Mouse (Mus musculus): ENCODE measurements around the gene Esr2. TPM values are rescaled to one million over a fixed set of nuclear protein-coding genes. Genes with fewer than 3 reads are reported as not detected.

The Esr2 gene
- polyA plus RNA-seq, 1 experiment from 2014 or later, result 0.05 TPM

- 0 out of 2 replicates have a peak, but pooled peaks cover 3% of the 10 kb centered on the region for H3K4me1 ChIP-seq (replicated peaks; ENCODE audit: control insufficient read depth, insufficient read depth, low read length)
- DNase-seq (ENCODE audit: low spot score) (no peak), ATAC-seq (replicated peaks; ENCODE audit: low FRiP score) (no peak)
- H3K4me3 ChIP-seq (ENCODE audit: low read depth, low read length), result no peak overlapping the region
- 92% methylated on average over 9 of the region's 9 CpGs for WGBS
- H3K27ac ChIP-seq (ENCODE audit: low read depth, low read length), result no peak overlapping the region
- H3K9ac ChIP-seq (ENCODE audit: low read length), result no peak overlapping the region
- H3K27me3 ChIP-seq (ENCODE audit: control insufficient read depth, insufficient read depth, low read length), result no peaks in the 10 kb centered on the region
- no peaks in the 10 kb centered on the region for H3K9me3 ChIP-seq (ENCODE audit: control insufficient read depth, low read length)
- no peaks in the 10 kb centered on the region; the same call in 1 of the 2 replicates for H3K36me3 ChIP-seq (ENCODE audit: control insufficient read depth, insufficient read depth, low read length)
- no peak overlapping the region for H3K4me2 ChIP-seq (ENCODE audit: low read depth, low read length, severe bottlenecking)
Measured at GRCm38 (mm10) chr12:76085066-76085465, 92.0 kb downstream of the Esr2 start.

- Histone ChIP-seq H3K4me1 (replicated peaks; ENCODE audit: control insufficient read depth, insufficient read depth, low read length) (0 out of 2 replicates have a peak, but pooled peaks cover 3% of the 10 kb centered on the region), H3K9ac (ENCODE audit: low read length) (peak overlapping the region; percentile 47), H3K4me3 (ENCODE audit: low read depth, low read length) (0 out of 2 replicates have a peak overlapping the region, but pooled peaks have one; percentile 10), H3K27me3 (ENCODE audit: control insufficient read depth, insufficient read depth, low read length) (no peaks in the 10 kb centered on the region), H3K9me3 (ENCODE audit: control insufficient read depth, low read length) (no peaks in the 10 kb centered on the region), H3K27ac (ENCODE audit: low read depth, low read length) (no peak overlapping the region), H3K4me2 (ENCODE audit: low read depth, low read length, severe bottlenecking) (peak overlapping the region; percentile 38), H3K36me3 (ENCODE audit: control insufficient read depth, insufficient read depth, low read length) (peaks cover 6% of the 10 kb centered on the region)
- 6% methylated on average over 22 of the region's 22 CpGs for WGBS
- DNase-seq (ENCODE audit: low spot score) (peak; percentile 64), ATAC-seq (replicated peaks; ENCODE audit: low FRiP score) (peak; percentile 64; the same call in 1 of the 2 replicates)
Measured at GRCm38 (mm10) chr12:76081557-76082211, 95.4 kb downstream of the Esr2 start.

DNA sequence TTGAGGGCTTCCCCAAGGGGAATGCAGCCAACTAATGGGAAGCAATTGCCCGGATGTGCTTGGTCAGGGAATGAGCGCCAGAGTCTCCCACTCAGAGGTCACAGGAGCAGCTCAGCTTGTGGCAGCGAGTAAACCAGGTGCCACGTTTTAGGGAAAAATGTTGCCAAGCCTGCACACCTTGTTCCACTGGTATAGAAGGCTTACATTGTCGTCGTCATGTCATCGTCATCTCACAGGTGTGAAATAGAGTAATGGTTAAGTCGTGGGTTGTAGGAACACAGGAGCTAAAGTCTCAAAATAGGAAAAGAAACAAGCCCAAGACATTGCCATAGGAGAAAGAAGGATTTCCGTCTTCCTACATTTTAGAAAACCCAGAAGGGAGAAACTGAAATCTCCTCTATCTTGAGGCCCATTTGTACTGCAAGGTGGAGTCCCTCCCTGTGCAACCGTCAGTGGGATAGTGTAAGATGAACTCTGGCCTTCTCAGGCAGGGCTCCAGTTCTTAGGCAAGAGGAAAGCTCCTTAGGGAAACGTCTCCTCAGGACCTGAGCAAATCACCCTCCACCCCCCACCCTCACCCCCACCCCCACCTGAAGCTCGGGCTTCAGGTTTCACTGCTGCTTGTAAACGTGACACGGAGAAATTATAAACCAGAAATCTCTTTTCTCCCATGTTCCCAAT is 96.0 kb downstream of the Esr2 start:
- peak overlapping the region; percentile 47 for H3K9ac ChIP-seq (ENCODE audit: low read length)
- H3K36me3 ChIP-seq (ENCODE audit: control insufficient read depth, insufficient read depth, low read length), result peaks cover 6% of the 10 kb centered on the region
- no peaks in the 10 kb centered on the region for H3K27me3 ChIP-seq (ENCODE audit: control insufficient read depth, insufficient read depth, low read length)
- no peak for ATAC-seq (replicated peaks; ENCODE audit: low FRiP score)
- WGBS, result 46% methylated on average over 14 of the region's 14 CpGs
- H3K4me1 ChIP-seq (replicated peaks; ENCODE audit: control insufficient read depth, insufficient read depth, low read length), result 0 out of 2 replicates have a peak, but pooled peaks cover 3% of the 10 kb centered on the region
- DNase-seq (ENCODE audit: low spot score), result no peak
- peak overlapping the region; percentile 38 for H3K4me2 ChIP-seq (ENCODE audit: low read depth, low read length, severe bottlenecking)
- no peaks in the 10 kb centered on the region for H3K9me3 ChIP-seq (ENCODE audit: control insufficient read depth, low read length)
- no peak overlapping the region for H3K27ac ChIP-seq (ENCODE audit: low read depth, low read length)
- no peak overlapping the region for H3K4me3 ChIP-seq (ENCODE audit: low read depth, low read length)

GRCm38 (mm10) chr12:76073981-76074380 is 103.1 kb downstream of the Esr2 start:
- WGBS, result 17% methylated on average over 7 of the region's 7 CpGs
- H3K4me3 ChIP-seq (ENCODE audit: low read depth, low read length), result no peak overlapping the region
- H3K27ac ChIP-seq (ENCODE audit: low read depth, low read length), result no peak overlapping the region
- no peak overlapping the region for H3K9ac ChIP-seq (ENCODE audit: low read length)
- no peaks in the 10 kb centered on the region for H3K9me3 ChIP-seq (ENCODE audit: control insufficient read depth, low read length)
- H3K4me1 ChIP-seq (replicated peaks; ENCODE audit: control insufficient read depth, insufficient read depth, low read length), result peaks cover 12% of the 10 kb centered on the region
- DNase-seq (ENCODE audit: low spot score) (no peak), ATAC-seq (replicated peaks; ENCODE audit: low FRiP score) (no peak)
- H3K27me3 ChIP-seq (ENCODE audit: control insufficient read depth, insufficient read depth, low read length), result no peaks in the 10 kb centered on the region
- peaks cover 8% of the 10 kb centered on the region for H3K36me3 ChIP-seq (ENCODE audit: control insufficient read depth, insufficient read depth, low read length)
- H3K4me2 ChIP-seq (ENCODE audit: low read depth, low read length, severe bottlenecking), result no peak overlapping the region

GRCm38 (mm10) chr12:76073066-76073826 is 103.8 kb downstream of the Esr2 start:
- WGBS, result 6% methylated on average over 13 of the region's 13 CpGs
- no peaks in the 10 kb centered on the region for H3K27me3 ChIP-seq (ENCODE audit: control insufficient read depth, insufficient read depth, low read length)
- H3K4me2 ChIP-seq (ENCODE audit: low read depth, low read length, severe bottlenecking), result peak overlapping the region; percentile 29; the same call in 1 of the 2 replicates
- no peak for ATAC-seq (replicated peaks; ENCODE audit: low FRiP score)
- H3K4me3 ChIP-seq (ENCODE audit: low read depth, low read length), result peak overlapping the region; percentile 15; the same call in 1 of the 2 replicates
- no peak overlapping the region for H3K27ac ChIP-seq (ENCODE audit: low read depth, low read length)
- peaks cover 6% of the 10 kb centered on the region; the same call in 1 of the 2 replicates for H3K36me3 ChIP-seq (ENCODE audit: control insufficient read depth, insufficient read depth, low read length)
- H3K9me3 ChIP-seq (ENCODE audit: control insufficient read depth, low read length), result no peaks in the 10 kb centered on the region
- H3K9ac ChIP-seq (ENCODE audit: low read length), result no peak overlapping the region; the same call in 1 of the 2 replicates
- peak; percentile 57 for DNase-seq (ENCODE audit: low spot score)
- peaks cover 12% of the 10 kb centered on the region for H3K4me1 ChIP-seq (replicated peaks; ENCODE audit: control insufficient read depth, insufficient read depth, low read length)

GRCm38 (mm10) chr12:76071935-76072849 is 104.9 kb downstream of the Esr2 start:
- peak overlapping the region; percentile 28; the same call in 1 of the 2 replicates for H3K4me2 ChIP-seq (ENCODE audit: low read depth, low read length, severe bottlenecking)
- WGBS, result 4% methylated on average over 19 of the region's 19 CpGs
- ATAC-seq (replicated peaks; ENCODE audit: low FRiP score), result no peak

More at GRCm38 (mm10) chr12:76071935-76072849, 104.9 kb downstream of the Esr2 start:
- H3K4me3 ChIP-seq (ENCODE audit: low read depth, low read length), result peak overlapping the region; percentile 9
- peaks cover 12% of the 10 kb centered on the region for H3K4me1 ChIP-seq (replicated peaks; ENCODE audit: control insufficient read depth, insufficient read depth, low read length)
- H3K27ac ChIP-seq (ENCODE audit: low read depth, low read length), result peak overlapping the region; percentile 65
- H3K9me3 ChIP-seq (ENCODE audit: control insufficient read depth, low read length), result no peaks in the 10 kb centered on the region
- H3K9ac ChIP-seq (ENCODE audit: low read length), result peak overlapping the region; percentile 13
- H3K36me3 ChIP-seq (ENCODE audit: control insufficient read depth, insufficient read depth, low read length), result peaks cover 4% of the 10 kb centered on the region; the same call in 1 of the 2 replicates
- peak; percentile 73 for DNase-seq (ENCODE audit: low spot score)
- no peaks in the 10 kb centered on the region for H3K27me3 ChIP-seq (ENCODE audit: control insufficient read depth, insufficient read depth, low read length)
